Mouse (Mus musculus) left cerebral cortex, postnatal 10 days (tissue): ENCODE data around the gene AI467606. TPM values are rescaled to one million over a fixed set of nuclear protein-coding genes. Genes with fewer than 3 reads are reported as not detected.

Experiments used
- DNase-seq, 2 experiments: peaks; one replicate each; pipeline ENCODE4 v3.0.0; 2021 to 2022; ENCODE audit warnings: low spot score in 2 of 2, mixed read lengths in 1 of 2; ENCODE audit errors: extremely low spot score in 1 of 2
- intact Hi-C: fragments of 180-260 bp; cut with DNase I; formaldehyde crosslinking; loops from one replicate; pipeline ENCODE4 v1.15.1; 2025
- total RNA-seq, 2 experiments: library from RNA; stranded (reverse); gene quantifications; 2 replicates each; pipeline ENCODE4 v1.2.3; 2021

The AI467606 gene
- total RNA-seq, 2 experiments from 2014 or later, result 1.4 to 2.1 TPM

- no peak for DNase-seq
- intact Hi-C loops, result no loop called here
Measured at GRCm38 (mm10) chr7:127113614-127114259, 22.6 kb downstream of the AI467606 start.

DNA sequence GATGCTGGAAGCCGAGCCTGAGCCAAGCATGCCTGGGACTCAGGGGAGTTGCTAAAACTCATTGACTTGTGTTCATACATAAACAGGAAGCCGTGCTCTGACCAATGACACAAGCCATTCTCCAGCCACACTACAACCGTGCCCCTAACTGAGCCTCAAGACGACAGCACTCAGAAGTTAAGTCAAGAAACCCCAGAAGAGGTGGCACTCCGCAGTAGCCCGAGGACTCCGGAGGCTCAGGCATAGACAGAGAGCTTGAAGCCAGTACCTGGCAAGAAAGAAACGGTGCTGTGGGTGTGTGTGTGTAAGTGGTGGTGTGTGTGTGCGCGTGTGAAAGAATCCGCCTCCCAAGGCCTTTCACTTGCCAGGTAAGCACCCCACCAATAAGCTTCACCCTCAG lies 23.8 kb downstream of the AI467606 start:
- intact Hi-C loops, result no loop called here
- DNase-seq, result no peak

GRCm38 (mm10) chr7:127116331-127116935 lies 25.3 kb downstream of the AI467606 start:
- intact Hi-C loops, result no loop called here
- peak in 1 of 2 experiments; percentile 57 for DNase-seq

GRCm38 (mm10) chr7:127117948-127118347 lies 26.8 kb downstream of the AI467606 start:
- intact Hi-C loops, result no loop called here
- DNase-seq, result no peak

- no peak for DNase-seq
- intact Hi-C loops, result no loop called here
Measured at GRCm38 (mm10) chr7:127118671-127119445, 27.7 kb downstream of the AI467606 start.

GRCm38 (mm10) chr7:127121061-127121910 lies 30.1 kb downstream of the AI467606 start:
- no peak for DNase-seq
- intact Hi-C loops, result no loop called here

- DNase-seq, result no peak
- intact Hi-C loops, result no loop called here
Measured at GRCm38 (mm10) chr7:127121911-127122270, 30.7 kb downstream of the AI467606 start, which contains the start of gene Qprt. Qprt (minus strand) TSS chr7:127122226.

DNA sequence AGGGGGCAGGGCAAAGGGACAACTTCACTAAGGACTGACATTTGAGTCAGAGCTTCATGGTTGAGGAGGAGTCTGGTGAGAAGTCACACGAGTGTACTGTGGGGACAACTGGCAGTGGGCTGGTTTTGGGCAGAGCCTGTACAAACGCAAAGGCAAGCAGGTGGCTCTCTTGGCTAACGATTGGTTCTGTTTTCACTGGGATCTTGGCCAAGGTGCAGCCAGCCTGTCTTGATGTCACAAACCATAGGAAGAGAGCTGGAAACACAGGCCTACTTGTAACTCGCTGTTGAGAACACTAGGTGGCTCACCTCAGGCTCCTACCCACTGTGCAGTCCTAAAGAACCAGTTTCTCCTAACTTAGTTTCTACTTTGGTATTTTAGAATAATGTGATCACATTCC lies 38.5 kb downstream of the AI467606 start:
- intact Hi-C loops, result loop anchor here (5.0 kb wide), 1 partner anchor 58 kb away; no protein-coding TSS in a partner anchor
- no peak for DNase-seq

DNA sequence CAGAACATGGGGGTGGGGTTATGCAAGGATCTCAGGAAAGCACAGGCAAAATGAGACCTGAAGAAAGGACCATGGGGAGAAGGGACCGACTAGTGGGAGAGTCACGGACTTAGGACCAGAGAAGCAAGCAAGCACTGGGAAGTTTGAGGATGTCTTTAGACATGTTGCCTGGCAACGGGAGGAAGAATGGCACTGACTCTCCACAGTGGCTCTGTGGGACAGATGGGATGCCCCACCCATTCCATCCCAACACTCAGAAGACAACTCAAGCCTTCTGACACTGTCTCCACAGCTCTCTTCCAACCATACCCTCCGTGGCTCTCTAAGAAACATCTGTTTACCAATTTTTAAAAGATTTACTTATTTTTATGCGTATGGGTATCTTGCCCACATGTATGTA lies 42.0 kb downstream of the AI467606 start:
- DNase-seq, result no peak
- intact Hi-C loops, result loop anchor here (5.0 kb wide), 1 partner anchor 54 kb away; no protein-coding TSS in a partner anchor

GRCm38 (mm10) chr7:127134821-127135447 lies 43.8 kb downstream of the AI467606 start:
- DNase-seq, result no peak
- intact Hi-C loops, result loop anchor here (5.0 kb wide), 1 partner anchor 52 kb away; no protein-coding TSS in a partner anchor

DNA sequence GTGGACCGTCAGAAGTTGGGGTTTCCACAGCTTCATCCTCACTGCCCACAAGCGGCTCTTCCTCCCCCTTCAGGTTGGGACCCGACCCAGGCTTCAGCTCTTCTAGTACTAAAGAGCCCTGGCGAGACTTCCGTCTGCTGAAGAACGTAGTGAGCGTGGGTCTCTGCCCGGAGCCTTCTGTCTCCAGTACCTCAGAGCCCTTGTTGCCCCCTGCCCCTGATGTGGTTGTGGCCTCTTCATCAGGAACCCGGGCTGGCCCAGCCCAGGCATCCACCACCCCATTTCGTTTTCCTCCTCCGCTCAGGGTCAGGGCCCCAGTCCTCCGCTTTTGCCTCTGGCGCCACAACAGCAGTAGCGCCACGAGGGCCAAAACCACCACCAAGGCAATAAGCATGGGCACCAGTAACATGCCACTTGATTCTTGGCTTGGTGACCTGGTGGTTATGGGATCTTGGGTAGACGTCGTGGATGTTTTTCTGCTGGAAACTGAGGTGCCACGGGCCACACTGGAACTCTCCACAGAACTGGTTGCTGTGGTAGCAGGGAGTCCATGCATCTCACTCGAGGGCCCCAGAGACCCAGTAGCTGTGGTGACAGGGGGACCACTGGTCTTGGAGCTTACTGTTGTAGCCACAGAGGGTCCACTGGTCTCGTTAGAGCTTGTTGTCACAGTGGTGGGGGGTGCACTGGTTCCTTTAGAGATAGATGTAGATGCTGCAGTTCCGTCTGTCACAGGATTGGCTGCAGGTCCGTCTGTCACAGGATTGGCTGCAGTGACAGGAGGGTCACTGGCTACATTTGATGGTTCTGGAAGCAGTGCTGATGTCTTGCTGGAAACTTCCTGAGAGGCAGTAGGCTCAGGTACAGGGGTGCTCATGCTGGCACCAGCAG lies 45.3 kb downstream of the AI467606 start:
- intact Hi-C loops, result no loop called here
- DNase-seq, result no peak

GRCm38 (mm10) chr7:127137262-127138017 lies 46.3 kb downstream of the AI467606 start, which contains the start of gene Spn:
Spn (minus strand) TSS chr7:127137823.
- intact Hi-C loops, result no loop called here
- no peak for DNase-seq

GRCm38 (mm10) chr7:127139100-127139499 lies 47.9 kb downstream of the AI467606 start:
- intact Hi-C loops, result no loop called here
- no peak for DNase-seq

GRCm38 (mm10) chr7:127139562-127139961 lies 48.4 kb downstream of the AI467606 start:
- no peak for DNase-seq
- intact Hi-C loops, result no loop called here

DNA sequence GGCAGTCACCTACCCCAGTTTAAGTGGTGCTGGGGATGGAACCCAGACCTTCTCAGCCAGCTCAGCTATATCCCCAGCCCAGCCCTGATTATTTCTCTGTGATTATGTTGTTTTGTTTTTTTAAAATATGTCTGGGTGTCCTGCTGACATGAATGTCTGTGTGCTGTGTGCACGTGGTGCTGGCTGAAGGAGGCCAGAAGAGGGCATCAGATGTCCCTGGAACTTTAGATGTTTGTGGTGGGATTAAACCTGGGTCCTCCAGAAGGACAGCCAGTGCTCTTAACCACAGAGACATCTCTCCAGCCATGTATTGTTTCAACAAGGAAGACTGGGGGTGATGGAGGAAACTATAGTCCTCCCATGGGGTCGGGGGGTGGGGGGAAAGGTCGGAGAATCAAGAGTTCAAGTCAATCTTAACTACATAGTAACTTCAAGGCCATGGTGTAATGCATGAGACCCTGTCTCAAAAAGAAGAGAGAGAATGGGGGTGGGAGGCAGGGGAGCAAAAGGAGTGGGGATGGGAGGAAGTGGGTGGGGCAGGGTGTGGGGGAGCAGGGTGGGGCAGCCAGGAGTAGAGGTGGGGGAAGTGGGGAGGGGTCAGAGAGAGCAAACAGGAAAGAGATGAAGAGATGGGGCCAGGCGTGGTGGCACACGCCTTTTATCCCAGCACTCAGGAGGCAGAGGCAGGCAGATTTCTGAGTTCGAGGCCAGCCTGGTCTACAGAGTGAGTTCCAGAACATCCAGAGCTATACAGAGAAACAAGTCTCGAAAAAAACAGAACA lies 49.7 kb downstream of the AI467606 start:
- DNase-seq, result no peak
- intact Hi-C loops, result no loop called here

DNA sequence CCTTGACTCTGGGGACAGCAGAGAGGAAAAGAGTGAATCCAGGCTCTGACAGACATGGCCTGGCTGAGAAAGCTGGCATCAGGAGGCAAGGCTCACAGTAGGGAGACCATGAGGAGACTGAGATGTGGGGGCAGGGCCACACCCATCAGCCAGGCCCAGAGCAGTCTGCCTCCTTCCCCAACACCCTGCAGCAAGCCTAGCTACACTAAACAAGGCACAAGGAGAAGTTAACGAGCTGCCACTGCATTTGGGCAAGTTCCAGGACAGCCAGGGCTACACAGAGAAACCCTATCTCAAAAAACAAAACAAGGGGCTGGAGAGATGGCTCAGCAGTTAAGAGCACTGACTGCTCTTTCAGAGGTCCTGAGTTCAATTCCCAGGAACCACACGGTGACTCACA lies 51.1 kb downstream of the AI467606 start:
- intact Hi-C loops, result no loop called here
- no peak for DNase-seq
